Mouse (Mus musculus) cortical plate, adult 2 months (tissue): ENCODE data around the gene Capn3.

Source experiments
- CTCF ChIP-seq: fragments of 200-500 bp; IDR thresholded peaks from 2 replicates; pipeline ENCODE4 v1.5.1; 2011; ENCODE audit warnings: mild to moderate bottlenecking, control low read depth, low read length; ENCODE audit not compliant: insufficient read depth; ENCODE audit errors: extremely low read depth
- POLR2A ChIP-seq: fragments of 200-500 bp; IDR thresholded peaks from 2 replicates; pipeline ENCODE4 v1.6.1; 2011; ENCODE audit warnings: mild to moderate bottlenecking, low read length, control low read depth; ENCODE audit not compliant: insufficient read depth; ENCODE audit errors: extremely low read depth

GRCm38 (mm10) chr2:120484241-120484640, 28.4 kb downstream of the Capn3 start:
- TF ChIP-seq POLR2A, result no peak
- TF ChIP-seq CTCF, result no peak
